Mouse (Mus musculus): ENCODE results near the gene Hspb11. TPM values are rescaled to one million over a fixed set of nuclear protein-coding genes. Genes with fewer than 3 reads are reported as not detected.

Hspb11 gene
- total RNA-seq, 2 experiments from 2014 or later = 14.6 TPM

GRCm38 (mm10) chr4:107248061-107248460, 5.3 kb upstream of the Hspb11 start:
- intact Hi-C loops (cut with DNase I) = no loop called here
- no peak for DNase-seq

GRCm38 (mm10) chr4:107249471-107249870, 3.9 kb upstream of the Hspb11 start:
- intact Hi-C loops (cut with DNase I) = no loop called here
- no peak for DNase-seq

- peak; percentile 10 to 54 for DNase-seq
- intact Hi-C loops (cut with DNase I) = loop anchor here (1.0 to 5.0 kb wide), 2 partner anchors 73 to 99 kb away; partner anchors contain the start of genes Tceanc2 and Tmem59
Observed at GRCm38 (mm10) chr4:107250494-107250893, 2.9 kb upstream of the Hspb11 start.

DNA sequence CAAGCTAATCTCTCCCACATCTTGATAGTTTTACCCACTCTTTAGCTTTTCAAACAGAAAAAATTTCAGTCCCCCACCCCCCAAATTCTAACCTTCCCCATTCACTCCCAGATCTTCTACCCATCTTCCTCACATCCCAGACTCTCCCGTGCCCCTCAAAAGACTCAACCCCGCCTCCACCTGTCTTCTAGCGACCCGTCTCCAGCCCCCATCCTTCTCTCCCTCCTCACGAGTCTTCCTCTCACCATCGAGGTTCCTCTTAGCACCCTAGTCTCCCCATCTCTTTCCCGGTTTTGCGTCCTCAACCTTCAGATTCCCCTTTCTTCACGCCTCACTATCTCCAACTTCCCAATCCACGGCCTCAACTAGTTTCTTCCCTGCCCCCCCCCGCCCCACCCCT, 871 bp upstream of the Hspb11 start:
- intact Hi-C loops (cut with DNase I) = loop anchor here (5.0 kb wide), 1 partner anchor 75 kb away; the partner anchor contains the start of genes Tceanc2 and Tmem59

GRCm38 (mm10) chr4:107254414-107254813, 1.0 kb downstream of the Hspb11 start:
- intact Hi-C loops (cut with DNase I) = loop anchor here (2.0 to 5.0 kb wide), 2 partner anchors 60 to 77 kb away; partner anchors contain the start of genes Tceanc2, Tmem59 and Yipf1

More for the DNA sequence above, 871 bp upstream of the Hspb11 start:
- DNase-seq = no peak

DNA sequence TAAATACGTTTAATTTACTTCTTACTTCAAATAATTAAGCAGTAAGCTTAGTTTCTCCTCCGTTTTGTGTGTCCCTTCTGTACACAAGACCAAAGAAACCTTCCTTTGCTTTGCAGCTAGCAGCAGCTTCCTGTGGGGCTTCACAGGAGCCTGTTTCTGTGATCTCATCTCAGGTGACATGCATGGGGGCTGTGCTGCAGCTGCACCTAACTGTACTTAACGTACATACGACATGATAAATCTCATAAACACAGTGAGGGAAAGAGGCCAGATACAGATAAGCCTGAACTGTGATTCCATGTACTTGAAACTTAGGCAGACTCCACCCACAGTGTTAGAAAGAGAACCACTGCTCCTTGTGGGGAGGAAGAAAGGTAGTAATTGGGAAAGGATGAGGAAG, 6.6 kb downstream of the Hspb11 start:
- DNase-seq = no peak
- intact Hi-C loops (cut with DNase I) = no loop called here

More at GRCm38 (mm10) chr4:107254414-107254813, 1.0 kb downstream of the Hspb11 start:
- DNase-seq = no peak

GRCm38 (mm10) chr4:107273683-107274082, 20.3 kb downstream of the Hspb11 start:
- no peak for DNase-seq
- intact Hi-C loops (cut with DNase I) = no loop called here

DNA sequence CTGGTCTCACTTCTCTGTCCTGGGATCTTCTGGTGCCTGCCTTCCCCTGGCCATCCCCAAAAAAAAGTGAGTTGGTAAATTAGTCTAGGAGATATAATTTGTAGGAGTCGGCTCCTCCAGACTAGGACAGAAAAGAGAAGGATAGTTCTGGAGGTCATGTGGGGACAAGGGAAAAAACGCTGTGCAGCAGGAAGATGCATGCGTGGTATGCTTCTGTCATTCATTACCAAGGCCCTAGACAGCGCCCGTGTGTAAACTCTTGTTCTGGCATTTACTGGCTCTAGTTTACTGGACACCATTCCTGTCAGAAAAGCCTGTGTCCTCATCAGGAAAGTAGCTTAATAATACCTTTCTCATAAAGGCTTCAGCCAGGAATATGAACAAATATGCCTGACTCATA, 21.1 kb downstream of the Hspb11 start:
- DNase-seq = no peak
- intact Hi-C loops (cut with DNase I) = no loop called here

DNA sequence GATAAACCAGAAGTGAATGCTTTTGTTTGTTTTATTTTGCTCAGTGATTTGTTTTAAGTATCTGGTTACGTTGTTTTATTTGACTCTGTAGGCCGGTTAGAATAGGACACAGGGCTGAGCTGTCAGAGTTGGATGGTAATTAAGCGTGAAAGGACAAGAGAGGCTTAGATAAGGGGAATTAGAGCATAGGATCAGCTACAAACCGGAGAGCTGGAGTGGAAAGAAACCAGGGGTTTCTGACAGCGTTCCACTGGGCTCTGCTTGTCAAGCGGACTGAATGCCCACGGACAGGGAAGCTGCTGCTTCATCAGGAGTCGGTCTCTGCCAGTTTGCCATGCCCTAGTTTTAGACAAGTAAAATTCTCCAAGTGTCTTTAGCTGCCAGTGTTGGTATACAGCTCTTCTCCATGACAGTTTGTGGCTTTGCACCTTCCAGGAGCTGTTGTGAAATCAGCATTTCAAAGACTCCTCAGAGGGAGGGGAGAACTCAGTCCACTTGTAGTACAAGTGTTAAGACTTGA, 24.9 kb downstream of the Hspb11 start:
- no peak for DNase-seq
- intact Hi-C loops (cut with DNase I) = no loop called here

DNA sequence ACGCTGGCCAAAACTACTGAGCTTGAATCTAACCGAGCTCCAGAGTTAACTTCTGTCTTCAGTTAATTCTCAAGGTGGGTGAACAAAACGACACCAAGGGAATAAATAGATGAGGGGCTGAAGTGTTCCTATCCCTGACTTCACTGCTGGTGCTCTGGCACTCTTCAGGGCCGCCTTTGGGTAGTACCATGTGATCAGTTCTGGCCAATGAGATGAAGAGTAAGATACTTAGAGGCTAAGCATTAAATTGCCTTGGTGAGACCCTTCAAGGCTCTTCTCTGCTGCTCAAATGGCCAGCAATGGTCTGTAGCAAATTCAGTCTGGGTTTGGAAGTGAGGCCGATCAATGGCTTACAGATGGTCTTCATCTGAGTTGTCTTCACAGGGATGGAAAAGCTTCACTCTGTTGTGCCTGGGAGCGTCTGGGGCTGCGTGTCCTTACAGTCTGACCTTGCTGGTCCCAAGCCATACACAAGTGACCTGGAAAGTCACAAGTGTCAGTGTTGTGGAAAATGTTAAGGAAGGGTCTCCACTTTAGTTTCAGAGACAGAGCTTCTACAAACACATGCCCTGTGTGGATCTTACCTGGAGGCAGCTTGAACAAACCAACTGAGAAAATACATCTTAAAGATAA, 27.6 kb downstream of the Hspb11 start:
- no peak for DNase-seq
- intact Hi-C loops (cut with DNase I) = no loop called here

GRCm38 (mm10) chr4:107285446-107286200, 32.2 kb downstream of the Hspb11 start:
- no peak for DNase-seq
- intact Hi-C loops (cut with DNase I) = no loop called here

DNA sequence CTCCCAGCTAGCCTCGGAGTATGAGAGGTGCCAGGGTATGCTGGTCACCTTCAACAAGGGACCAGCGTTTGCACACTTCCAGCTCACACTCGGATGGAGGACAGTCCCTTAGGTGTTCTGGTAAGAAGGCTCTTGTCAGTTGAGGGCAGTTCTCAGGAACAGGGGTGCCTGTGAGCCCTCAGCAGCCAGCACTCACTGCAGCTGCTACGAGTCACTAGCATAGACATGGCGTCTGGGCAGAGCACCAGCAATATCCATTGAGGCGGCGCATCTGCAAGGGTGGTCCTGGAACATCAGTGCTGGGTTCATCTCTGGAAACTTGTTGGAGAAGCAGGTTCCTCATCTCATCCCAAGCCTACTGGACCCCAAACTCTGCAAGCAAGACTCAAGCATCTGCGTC, 33.0 kb downstream of the Hspb11 start:
- intact Hi-C loops (cut with DNase I) = no loop called here
- DNase-seq = no peak

GRCm38 (mm10) chr4:107287517-107287916, 34.1 kb downstream of the Hspb11 start:
- DNase-seq = no peak
- intact Hi-C loops (cut with DNase I) = no loop called here

DNA sequence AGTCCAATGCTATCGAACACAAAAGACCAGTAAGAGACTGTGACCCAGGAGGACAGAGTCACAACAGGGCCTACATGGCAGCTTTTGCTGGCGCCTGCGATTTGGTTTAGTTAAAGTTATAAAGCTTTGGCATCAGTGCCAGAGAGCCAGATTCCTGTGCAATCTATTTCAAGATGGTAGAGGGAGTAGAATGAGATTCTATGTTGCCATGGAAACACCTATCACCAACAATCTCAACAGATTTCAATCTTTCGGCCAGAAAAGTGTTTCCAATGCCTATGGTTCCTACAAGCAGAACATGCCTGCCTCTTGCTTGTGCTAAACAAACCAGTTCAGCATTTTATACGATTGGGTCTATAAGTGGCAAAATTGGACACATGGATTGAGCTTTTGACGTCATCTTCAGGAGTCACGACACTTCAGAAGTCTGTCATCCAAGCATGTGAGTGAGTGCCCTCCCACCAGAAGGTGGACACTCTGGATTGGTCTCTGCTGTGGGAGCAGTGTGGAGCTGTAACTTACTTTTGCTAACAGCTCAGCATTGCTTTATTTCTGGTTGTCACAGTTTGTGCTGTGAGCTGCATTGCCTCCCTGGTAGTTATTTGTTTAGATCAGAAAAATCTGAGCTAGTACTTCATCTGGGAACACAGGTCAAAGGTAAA, 38.3 kb downstream of the Hspb11 start:
- no peak for DNase-seq
- intact Hi-C loops (cut with DNase I) = no loop called here

DNA sequence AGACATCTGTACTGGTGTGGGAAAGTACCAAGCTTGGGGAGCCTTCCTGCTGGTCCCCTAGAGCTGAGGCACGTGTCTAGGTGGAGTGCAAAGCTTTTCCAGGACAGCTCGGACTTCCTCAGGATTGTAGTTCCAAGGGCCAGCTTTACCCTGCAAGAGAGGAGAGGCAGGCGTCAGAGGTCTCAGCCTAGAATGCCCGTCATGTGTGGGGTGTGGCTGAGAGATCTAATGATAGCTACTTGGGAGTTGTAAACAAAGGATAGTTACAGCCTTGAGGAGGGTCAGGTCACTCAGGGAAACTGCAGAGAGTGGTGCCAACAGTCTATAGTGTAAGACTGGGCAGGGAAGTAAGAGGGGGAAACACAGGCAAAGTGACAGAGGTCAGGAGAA, 38.9 kb downstream of the Hspb11 start:
- DNase-seq = no peak
- intact Hi-C loops (cut with DNase I) = no loop called here

GRCm38 (mm10) chr4:107298071-107298606, 44.7 kb downstream of the Hspb11 start:
- intact Hi-C loops (cut with DNase I) = no loop called here
- no peak for DNase-seq

GRCm38 (mm10) chr4:107299779-107300340, 46.5 kb downstream of the Hspb11 start:
- intact Hi-C loops (cut with DNase I) = no loop called here
- DNase-seq = no peak

DNA sequence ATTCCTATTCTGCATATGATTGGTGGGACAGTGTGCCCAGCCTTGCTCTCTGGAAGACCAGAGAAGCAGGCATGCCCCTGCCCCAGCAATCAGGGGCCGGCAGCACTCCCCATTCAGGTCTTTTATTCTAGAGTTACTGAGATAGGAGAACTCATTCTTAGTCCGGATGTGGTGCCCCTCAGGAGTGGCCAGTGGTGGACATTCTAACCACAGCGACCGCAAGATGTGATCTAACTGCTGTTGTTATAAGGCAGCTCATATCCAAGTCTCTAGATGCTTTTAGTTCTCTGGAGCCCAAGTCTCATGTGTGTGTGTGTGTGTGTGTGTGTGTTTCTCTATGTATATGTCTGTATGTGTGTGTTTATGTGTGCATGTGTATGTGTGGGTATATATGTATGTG, 47.0 kb downstream of the Hspb11 start:
- DNase-seq = no peak
- intact Hi-C loops (cut with DNase I) = no loop called here

DNA sequence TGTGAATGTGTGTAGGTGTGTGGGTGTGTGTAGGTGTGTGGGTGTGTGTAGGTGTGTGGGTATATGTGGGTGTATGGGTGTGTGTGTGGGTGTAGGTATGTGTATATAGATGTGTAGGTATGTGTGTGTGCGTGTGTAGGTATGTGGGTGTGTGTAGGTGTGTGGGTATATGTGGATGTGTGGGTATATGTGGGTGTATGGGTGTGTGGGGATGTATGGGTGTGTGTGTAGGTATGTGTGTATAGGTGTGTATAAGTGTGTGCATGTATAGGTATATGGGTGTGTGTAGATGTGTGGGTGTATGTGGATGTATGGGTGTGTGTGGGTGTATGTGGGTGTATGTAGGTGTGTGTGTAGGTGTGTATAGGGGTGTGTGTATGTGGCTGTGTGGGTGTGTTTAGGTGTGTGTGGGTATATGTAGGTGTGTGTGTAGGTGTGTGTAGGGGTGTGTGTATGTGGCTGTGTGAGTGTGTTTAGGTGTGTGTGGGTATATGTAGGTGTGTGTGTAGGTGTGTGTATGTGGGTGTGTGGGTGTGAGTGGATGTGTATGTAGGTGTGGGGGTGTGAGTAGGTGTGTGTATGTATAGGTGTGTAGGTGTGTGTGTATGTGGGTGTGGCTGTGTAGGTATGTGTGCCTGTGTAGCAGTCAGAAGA, 47.6 kb downstream of the Hspb11 start:
- intact Hi-C loops (cut with DNase I) = no loop called here
- no peak for DNase-seq

DNA sequence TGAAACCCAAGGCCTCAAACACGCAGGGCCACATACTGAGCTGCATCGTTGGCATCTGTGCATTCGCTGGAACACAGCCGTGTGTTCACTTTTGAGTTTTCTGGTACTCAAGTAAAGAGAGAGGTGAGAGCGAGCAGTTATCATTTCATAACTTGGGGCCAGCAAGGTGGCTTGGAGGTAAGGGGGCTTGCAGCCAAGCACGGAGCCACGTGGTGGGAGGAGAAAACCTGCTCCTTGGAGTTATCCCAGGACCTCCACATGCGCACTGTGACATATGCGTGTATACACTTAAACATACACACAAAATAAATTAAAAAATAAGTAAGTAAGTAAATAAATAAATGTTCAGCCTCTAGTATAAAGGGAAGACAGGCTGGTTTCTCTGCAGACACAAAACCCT, 48.8 kb downstream of the Hspb11 start:
- no peak for DNase-seq

More for the DNA sequence above, 48.8 kb downstream of the Hspb11 start:
- intact Hi-C loops (cut with DNase I) = no loop called here

Measured in heart, postnatal 14 days (tissue).